Comparison of ENCODE assay signal across 8 mouse cellular contexts in genomic region chr17:56139858-56140595, GRCm38 (mm10). TPM values are rescaled to one million over a fixed set of nuclear protein-coding genes. Genes with fewer than 3 reads are reported as not detected.
A peak's percentile ranks its signal among the peaks of the same experiment; 100 is the strongest.
DNase-seq lines count a peak whose midpoint lies in the region; ATAC-seq lines count a peak whose summit lies in the region.

TSS of gene Sema6b (minus strand) at chr17:56140343.

- no peak within 1 kb of the TSS for H3K27ac ChIP-seq in intestine, embryonic 16.5 days (ENCODE audit: low read length)
- H3K27ac ChIP-seq in liver, embryonic 12.5 days = no peak within 1 kb of the TSS
- H3K27ac ChIP-seq in neural tube, embryonic 14.5 days (ENCODE audit: low read depth, low read length) = peak within 1 kb of the TSS; percentile 80

- H3K4me2 ChIP-seq in intestine, embryonic 16.5 days (ENCODE audit: low read depth, low read length) = peak within 1 kb of the TSS; percentile 99
- H3K4me2 ChIP-seq in liver, embryonic 12.5 days = peak within 1 kb of the TSS; percentile 90
- H3K4me2 ChIP-seq in neural tube, embryonic 14.5 days (ENCODE audit: low read depth, low read length) = peak within 1 kb of the TSS; percentile 80

- peak; percentile 45 for ATAC-seq in intestine, embryonic 16.5 days
- peak; percentile 19; the same call in 1 of the 2 replicates for ATAC-seq in liver, embryonic 12.5 days
- ATAC-seq in neural tube, embryonic 14.5 days (ENCODE audit: low read depth) = peak; percentile 52

- peak; percentile 72 to 79 for DNase-seq in layer of hippocampus, adult 18-20 months (ENCODE audit: low spot score in 2 of 2)
- DNase-seq in layer of hippocampus, adult 9-10 months (ENCODE audit: low spot score) = no peak
- DNase-seq in cerebellum, adult 8-10 months = peak; percentile 81
- DNase-seq in frontal cortex, adult 2 months (ENCODE audit: extremely low spot score in 1 of 2, low spot score in 1 of 2) = peak in 1 of 2 experiments; percentile 85
- no peak for DNase-seq in adipocyte (ENCODE audit: low spot score)

- WGBS in intestine, embryonic 16.5 days = 1% methylated on average over 79 of the region's 79 CpGs
- 1% methylated on average over 78 of the region's 79 CpGs for WGBS in liver, embryonic 12.5 days (ENCODE audit: insufficient replicate concordance)
- 1% methylated on average over 77 of the region's 79 CpGs for WGBS in neural tube, embryonic 14.5 days

- peak within 1 kb of the TSS; percentile 70 for H3K4me3 ChIP-seq in intestine, embryonic 16.5 days (ENCODE audit: low read length)
- peak within 1 kb of the TSS; percentile 62 for H3K4me3 ChIP-seq in liver, embryonic 12.5 days
- H3K4me3 ChIP-seq in neural tube, embryonic 14.5 days (ENCODE audit: low read depth, low read length) = peak within 1 kb of the TSS; percentile 83

- H3K36me3 ChIP-seq in intestine, embryonic 16.5 days (ENCODE audit: control insufficient read depth, insufficient read depth, low read length) = no peaks in the 10 kb centered on the region
- no peaks in the 10 kb centered on the region for H3K36me3 ChIP-seq in liver, embryonic 12.5 days
- no peaks in the 10 kb centered on the region for H3K36me3 ChIP-seq in neural tube, embryonic 14.5 days (ENCODE audit: control insufficient read depth, insufficient read depth, low read length)

- peaks cover 17% of the 10 kb centered on the region for H3K4me1 ChIP-seq in intestine, embryonic 16.5 days (ENCODE audit: control insufficient read depth, insufficient read depth, low read length)
- peaks cover 43% of the 10 kb centered on the region for H3K4me1 ChIP-seq in liver, embryonic 12.5 days
- H3K4me1 ChIP-seq in neural tube, embryonic 14.5 days (ENCODE audit: control insufficient read depth, insufficient read depth, low read length) = peaks cover 33% of the 10 kb centered on the region

- peaks cover 58% of the 10 kb centered on the region for H3K27me3 ChIP-seq in intestine, embryonic 16.5 days (replicated peaks; ENCODE audit: control insufficient read depth, insufficient read depth, low read length)
- H3K27me3 ChIP-seq in liver, embryonic 12.5 days (replicated peaks) = peaks cover 86% of the 10 kb centered on the region
- peaks cover 5% of the 10 kb centered on the region; the same call in 1 of the 2 replicates for H3K27me3 ChIP-seq in neural tube, embryonic 14.5 days (ENCODE audit: control insufficient read depth, insufficient read depth, low read length)

- H3K9me3 ChIP-seq in intestine, embryonic 16.5 days (ENCODE audit: control insufficient read depth, low read length) = no peaks in the 10 kb centered on the region
- H3K9me3 ChIP-seq in liver, embryonic 12.5 days (replicated peaks) = no peaks in the 10 kb centered on the region
- no peaks in the 10 kb centered on the region for H3K9me3 ChIP-seq in neural tube, embryonic 14.5 days (ENCODE audit: control insufficient read depth, low read length)

- H3K9ac ChIP-seq in intestine, embryonic 16.5 days (ENCODE audit: low read depth, low read length) = peak within 1 kb of the TSS; percentile 60
- H3K9ac ChIP-seq in liver, embryonic 12.5 days = peak within 1 kb of the TSS; percentile 46
- H3K9ac ChIP-seq in neural tube, embryonic 14.5 days (replicated peaks; ENCODE audit: low read depth, low read length) = peak within 1 kb of the TSS; percentile 94

RNA-seq across cellular contexts. Expression of gene Sema6b, which starts in this region (rescaled TPM):
- total RNA-seq in layer of hippocampus, adult 18-20 months (2021) = 100 to 1,000 TPM; 128 to 130 TPM
- polyA plus RNA-seq in frontal cortex, adult 2 months (2012; rRNA removed) = 89.0 and 95.5 TPM in 2 replicates
- 0.81 and 0.99 TPM in 2 replicates for polyA plus RNA-seq in intestine, embryonic 16.5 days (2015; fragmentation: Nextera tagmentation; extraction: Ambion mirVana)
- polyA plus RNA-seq in liver, embryonic 12.5 days (2016; fragmentation: Nextera tagmentation; extraction: Ambion mirVana) = 1.5 and 1.7 TPM in 2 replicates
- 11.8 and 13.8 TPM in 2 replicates for polyA plus RNA-seq in neural tube, embryonic 14.5 days (2014; fragmentation: Nextera tagmentation; extraction: Ambion mirVana)

Comparison
In these comparisons a context has a peak if more than half of its experiments do, and no peak if none do; other contexts are left out.
1. DNase-seq: peak in layer of hippocampus, adult 18-20 months (2 of 2) and cerebellum, adult 8-10 months (single experiment); none in layer of hippocampus, adult 9-10 months (single experiment) and adipocyte (single experiment).
2. Peak in ATAC-seq, H3K4me3 ChIP-seq, H3K9ac ChIP-seq and H3K4me2 ChIP-seq in intestine, embryonic 16.5 days; RNA of the gene not detected or under 1 TPM.
3. Peak in every context shown above with its lines, with median percentiles within 50 percentile points of each other: ATAC-seq, H3K4me2 ChIP-seq, H3K4me3 ChIP-seq and H3K9ac ChIP-seq.